ENCODE assay signal across 21 mouse cellular contexts in the genomic region with DNA sequence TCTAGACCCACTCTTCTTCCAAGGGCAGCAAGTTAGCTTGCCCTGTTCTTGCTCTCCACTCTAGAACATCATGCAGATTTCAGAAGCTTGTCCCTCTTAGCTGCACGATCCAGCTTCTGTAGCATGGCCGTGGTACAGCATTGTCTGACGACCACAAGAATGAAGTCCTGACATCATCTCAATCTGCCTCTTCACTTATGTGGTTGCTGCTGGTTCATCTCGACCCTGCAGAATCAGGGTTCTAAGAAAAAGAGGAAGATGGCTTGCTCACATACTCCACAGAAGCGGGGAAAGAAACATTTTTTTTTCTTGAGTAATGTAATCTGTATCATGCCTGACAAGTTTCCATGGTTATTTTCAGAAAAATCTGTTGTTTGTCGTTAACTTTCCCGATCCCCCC. TPM values are rescaled to one million over a fixed set of nuclear protein-coding genes. Genes with fewer than 3 reads are reported as not detected.
"Had no signal": no experiment of that assay in that cellular context is flagged by ENCODE, and none has a peak within 500 bp of the region (broad histone marks: within the 10 kb centered on the region; RNA-seq: fewer than 3 reads in every experiment).

No protein-coding gene starts in this region.

- H3K9ac ChIP-seq: limb, embryonic 15.5 days; liver, embryonic 13.5 days; liver, postnatal 0 days; lung, embryonic 15.5 days; midbrain, embryonic 15.5 days; neural tube, embryonic 12.5 days had no signal

- H3K4me2 ChIP-seq: limb, embryonic 15.5 days; liver, embryonic 13.5 days; lung, embryonic 15.5 days; midbrain, embryonic 11.5 days; midbrain, embryonic 15.5 days; neural tube, embryonic 12.5 days had no signal

- H3K9me3 ChIP-seq: limb, embryonic 15.5 days; liver, embryonic 13.5 days; lung, embryonic 15.5 days; midbrain, embryonic 15.5 days; neural tube, embryonic 12.5 days had no signal

- H3K27me3 ChIP-seq: limb, embryonic 15.5 days; liver, embryonic 13.5 days; lung, embryonic 15.5 days; midbrain, embryonic 15.5 days; neural tube, embryonic 12.5 days had no signal

- DNase-seq: kidney, adult 9 months; kidney, postnatal 36 days; layer of hippocampus, adult 9-11 months; layer of hippocampus, postnatal 36 days; liver, embryonic 13.5 days; liver, postnatal 0 days; right cerebral cortex, postnatal 25 days; thymus, adult 18-20 months; thymus, postnatal 25 days had no signal

- H3K4me3 ChIP-seq: limb, embryonic 15.5 days; liver, embryonic 13.5 days; lung, embryonic 15.5 days; midbrain, embryonic 15.5 days; neural tube, embryonic 12.5 days had no signal

- H3K36me3 ChIP-seq: limb, embryonic 15.5 days; liver, embryonic 13.5 days; lung, embryonic 15.5 days; midbrain, embryonic 15.5 days; neural tube, embryonic 12.5 days had no signal

- H3K27ac ChIP-seq: kidney, postnatal 0 days; limb, embryonic 15.5 days; liver, embryonic 13.5 days; lung, embryonic 15.5 days; midbrain, embryonic 15.5 days; neural tube, embryonic 12.5 days had no signal

- ATAC-seq: liver, postnatal 0 days; midbrain, embryonic 15.5 days had no signal

- H3K4me1 ChIP-seq: limb, embryonic 15.5 days; liver, embryonic 13.5 days; lung, embryonic 15.5 days; midbrain, embryonic 15.5 days; neural tube, embryonic 12.5 days had no signal

RNA-seq across cellular contexts. Expression of gene Ifng, which starts 39.9 kb away (rescaled TPM):
- total RNA-seq: layer of hippocampus, adult 18-20 months; layer of hippocampus, postnatal 36 days; left cerebral cortex, adult 8-10 months; left cerebral cortex, postnatal 25 days had no signal
- polyA plus RNA-seq: kidney, postnatal 0 days; limb, embryonic 11.5 days; limb, embryonic 15.5 days; liver, embryonic 13.5 days; liver, postnatal 0 days; lung, embryonic 15.5 days; midbrain, embryonic 11.5 days; midbrain, embryonic 15.5 days; neural tube, embryonic 12.5 days; small intestine, adult 2 months; stomach, embryonic 14.5 days had no signal
